Mouse (Mus musculus): Measurements from ENCODE around the gene Kcnh1. TPM values are rescaled to one million over a fixed set of nuclear protein-coding genes. Genes with fewer than 3 reads are reported as not detected.
A peak's percentile ranks its signal among the peaks of the same experiment; 100 is the strongest.

Kcnh1 gene
- total and polyA plus RNA-seq, 3 experiments, result not detected

GRCm38 (mm10) chr1:192265704-192266103 lies 75.1 kb downstream of the Kcnh1 start:
- TF ChIP-seq MAZ (IDR thresholded peaks at IDR 0.05; ENCODE audit: low read depth, low read length) (no peak), ZNF384 (IDR thresholded peaks at IDR 0.05; ENCODE audit: low read depth, low read length) (peak; percentile 50; the same call in 1 of the 2 replicates)
- dilution Hi-C loops (cut with MboI; ENCODE audit: extremely low pct_ligation_motif_present, extremely low pct_unique_long_range_greater_than_20kb, low sequenced_read_pairs) (no loop called here), in situ Hi-C loops (cut with MboI; ENCODE audit: low pct_ligation_motif_present, low pct_unique_long_range_greater_than_20kb, low sequenced_read_pairs) (no loop called here)
- Histone ChIP-seq H3K4me1 (ENCODE audit: control insufficient read depth in 1 of 2, insufficient read depth in 2 of 2) (no peaks in the 10 kb centered on the region), H3K4me2 (ENCODE audit: insufficient read depth, low read depth, poor library complexity, severe bottlenecking) (no peak overlapping the region), H3K4me3 (replicated peaks in 1 of 3; ENCODE audit: low read depth in 2 of 3, low read length in 2 of 3, poor library complexity in 1 of 3) (no peak overlapping the region), H3K36me3 (replicated peaks in 1 of 2; ENCODE audit: control insufficient read depth in 1 of 2, insufficient read depth in 1 of 2, low read length in 1 of 2) (no peaks in the 10 kb centered on the region), H3K27ac (ENCODE audit: insufficient read depth, low read depth) (no peak overlapping the region), H3K9me3 (replicated peaks; ENCODE audit: low read length) (no peaks in the 10 kb centered on the region), H3K9ac (ENCODE audit: insufficient read depth, low read depth) (no peak overlapping the region), H3K27me3 (replicated peaks) (peaks cover 80% of the 10 kb centered on the region), H3K79me2 (replicated peaks; ENCODE audit: control insufficient read depth, extremely low read depth, insufficient read depth, poor library complexity, severe bottlenecking) (no peaks in the 10 kb centered on the region)
- no peak for DNase-seq (ENCODE audit: extremely low read depth)

- no peak for TF ChIP-seq ZC3H11A (IDR thresholded peaks at IDR 0.05; ENCODE audit: low read depth, low read length)
- TF ChIP-seq IRF4 (IDR thresholded peaks at IDR 0.05; ENCODE audit: low read depth, low read length), result no peak
- TF ChIP-seq ZNF384 (IDR thresholded peaks at IDR 0.05; ENCODE audit: low read depth, low read length), result no peak
- no peak for TF ChIP-seq MYC (IDR thresholded peaks at IDR 0.05; ENCODE audit: low read depth, low read length)
- TF ChIP-seq SMC3 (IDR thresholded peaks at IDR 0.05; ENCODE audit: low read depth, low read length), result no peak
- no peak for TF ChIP-seq JUN (IDR thresholded peaks at IDR 0.05; ENCODE audit: insufficient read depth, low read depth, low read length)
- TF ChIP-seq NRF1 (IDR thresholded peaks at IDR 0.05; ENCODE audit: low read depth, low read length), result no peak
- TF ChIP-seq MAZ (IDR thresholded peaks at IDR 0.05; ENCODE audit: low read depth, low read length), result no peak
- no peak for TF ChIP-seq TCF12 (IDR thresholded peaks at IDR 0.05; ENCODE audit: low read depth, low read length)
- TF ChIP-seq RCOR1 (conservative IDR thresholded peaks at IDR 0.05; ENCODE audit: low read depth, low read length), result no peak
- no peak for TF ChIP-seq CTCF (conservative IDR thresholded peaks at IDR 0.05 in 1 of 2, IDR thresholded peaks at IDR 0.05 in 1 of 2; ENCODE audit: low read depth in 2 of 2, low read length in 2 of 2)
- TF ChIP-seq E2F4 (IDR thresholded peaks at IDR 0.05; ENCODE audit: insufficient replicate concordance, low read depth, low read length), result no peak
- TF ChIP-seq USF1 (IDR thresholded peaks at IDR 0.05; ENCODE audit: low read depth, low read length), result no peak
- TF ChIP-seq SIN3A (IDR thresholded peaks at IDR 0.05; ENCODE audit: low read length), result no peak
- no peak for TF ChIP-seq TBP (conservative IDR thresholded peaks at IDR 0.05; ENCODE audit: low read depth, low read length)
- no peak for TF ChIP-seq MXI1 (IDR thresholded peaks at IDR 0.05; ENCODE audit: low read depth, low read length)
- no peak for TF ChIP-seq NELFE (IDR thresholded peaks at IDR 0.05; ENCODE audit: low read depth, low read length)
- TF ChIP-seq BHLHE40 (IDR thresholded peaks at IDR 0.05; ENCODE audit: low read depth, low read length), result no peak
- TF ChIP-seq KAT2A (IDR thresholded peaks at IDR 0.05; ENCODE audit: insufficient replicate concordance, low read length), result no peak
- TF ChIP-seq MEF2A (IDR thresholded peaks at IDR 0.05; ENCODE audit: borderline replicate concordance, low read depth, low read length), result no peak
- dilution Hi-C loops (cut with MboI; ENCODE audit: extremely low pct_ligation_motif_present, extremely low pct_unique_long_range_greater_than_20kb, low sequenced_read_pairs), result no loop called here
- no peak for DNase-seq (ENCODE audit: extremely low read depth)
- no peak overlapping the region for H3K27ac ChIP-seq (ENCODE audit: insufficient read depth, low read depth)
- H3K4me2 ChIP-seq (ENCODE audit: insufficient read depth, low read depth, poor library complexity, severe bottlenecking), result no peak overlapping the region
- H3K4me3 ChIP-seq (replicated peaks in 1 of 3; ENCODE audit: low read depth in 2 of 3, low read length in 2 of 3, poor library complexity in 1 of 3), result no peak overlapping the region
- H3K9ac ChIP-seq (ENCODE audit: insufficient read depth, low read depth), result no peak overlapping the region
- H3K27me3 ChIP-seq (replicated peaks), result peaks cover 81% of the 10 kb centered on the region
- H3K9me3 ChIP-seq (replicated peaks; ENCODE audit: low read length), result no peaks in the 10 kb centered on the region
- H3K4me1 ChIP-seq (ENCODE audit: control insufficient read depth in 1 of 2, insufficient read depth in 2 of 2), result no peaks in the 10 kb centered on the region
- in situ Hi-C loops (cut with MboI; ENCODE audit: low pct_ligation_motif_present, low pct_unique_long_range_greater_than_20kb, low sequenced_read_pairs), result no loop called here
- H3K79me2 ChIP-seq (replicated peaks; ENCODE audit: control insufficient read depth, extremely low read depth, insufficient read depth, poor library complexity, severe bottlenecking), result no peaks in the 10 kb centered on the region
- H3K36me3 ChIP-seq (replicated peaks in 1 of 2; ENCODE audit: control insufficient read depth in 1 of 2, insufficient read depth in 1 of 2, low read length in 1 of 2), result no peaks in the 10 kb centered on the region
These were observed 76.4 kb downstream of the Kcnh1 start for GRCm38 (mm10) chr1:192266956-192267355.

Measured in CH12.LX (cell line).